Mouse (Mus musculus) E14TG2a.4 (cell line): Measurements from ENCODE around the gene Alox5.

Source experiments
- CTCF ChIP-seq: conservative IDR thresholded peaks from 2 replicates; pipeline ENCODE4 v1.5.1; 2014; ENCODE audit warnings: low read length
- NANOG ChIP-seq: IDR thresholded peaks from 2 replicates; pipeline ENCODE4 v1.6.1; 2014; ENCODE audit warnings: borderline replicate concordance, low read length, mixed read lengths
- POU5F1 ChIP-seq: IDR thresholded peaks from 2 replicates; pipeline ENCODE4 v1.6.1; 2014; ENCODE audit warnings: low read length, borderline replicate concordance

DNA sequence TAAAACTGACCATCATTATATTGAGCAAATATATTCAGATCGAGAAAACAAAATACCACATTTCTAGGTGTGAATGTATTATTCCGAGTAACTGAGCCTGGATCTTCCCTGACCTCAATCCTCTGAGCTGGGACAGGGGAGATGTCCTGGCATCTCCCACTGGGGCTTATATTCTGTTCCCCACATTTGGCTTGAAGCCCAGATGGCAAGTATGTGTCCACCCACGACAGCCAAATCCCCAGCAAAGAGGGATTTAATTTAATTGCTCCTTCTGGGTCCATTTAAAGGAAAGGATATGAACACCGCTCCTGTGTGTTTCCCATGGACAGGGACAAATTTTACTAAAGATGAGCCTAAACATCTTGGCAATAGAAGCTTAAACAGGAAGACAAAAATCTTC is 27.8 kb upstream of the Alox5 start, which contains the start of gene Olfr211:
- TF ChIP-seq CTCF (no peak), NANOG (no peak), POU5F1 (no peak)
